Mouse (Mus musculus) small intestine, adult 2 months (tissue): ENCODE results near the gene Eml3.
A peak's percentile ranks its signal among the peaks of the same experiment; 100 is the strongest.

Experiments
- CTCF ChIP-seq: fragments of 200-500 bp; IDR thresholded peaks from 2 replicates; pipeline ENCODE4 v1.5.1; 2012; ENCODE audit warnings: low read depth, mild to moderate bottlenecking, control low read depth, inconsistent platforms, low read length, moderate library complexity, mixed read lengths; ENCODE audit not compliant: insufficient replicate concordance, insufficient read length; ENCODE audit errors: extremely low read depth
- POLR2A ChIP-seq: fragments of 200-500 bp; IDR thresholded peaks from 2 replicates; pipeline ENCODE4 v1.6.1; 2012; ENCODE audit warnings: low read depth, mild to moderate bottlenecking, control low read depth, inconsistent platforms, low read length, moderate library complexity

DNA sequence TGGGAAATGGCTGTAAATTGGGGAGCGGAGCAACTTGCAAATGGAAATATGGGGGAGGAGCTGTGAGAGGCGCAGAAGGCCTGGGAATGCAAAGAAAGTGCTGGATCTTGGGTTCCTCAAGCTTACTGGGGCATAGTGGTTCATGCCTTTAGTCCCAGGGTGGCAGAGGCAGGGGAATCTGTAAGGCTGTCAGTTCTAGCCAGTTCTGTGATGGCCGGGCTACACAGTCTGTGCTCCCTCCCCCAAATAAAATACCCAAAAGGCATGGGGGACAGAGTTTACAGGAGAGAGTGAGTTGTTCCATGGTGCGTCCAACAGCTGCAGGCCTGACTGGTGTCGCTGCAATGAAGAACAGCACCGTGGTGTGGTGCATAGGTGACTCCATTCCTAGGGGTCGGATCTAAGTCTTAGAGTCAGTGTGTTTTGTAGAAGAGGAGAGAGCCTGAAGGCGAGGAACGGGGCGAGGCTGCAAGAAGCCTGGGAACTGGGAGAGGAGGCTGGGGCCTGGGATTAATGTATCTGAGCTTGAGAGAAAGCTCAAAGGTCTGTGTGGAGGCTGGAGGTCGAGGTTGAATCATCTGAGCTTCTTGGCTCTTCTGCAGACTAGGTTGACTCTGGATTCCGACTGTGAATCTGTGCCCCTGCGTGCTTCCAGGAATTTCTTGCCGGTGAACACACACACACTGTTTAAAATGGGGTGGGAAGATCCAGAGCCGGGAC lies 59.2 kb downstream of the Eml3 start:
- TF ChIP-seq POLR2A: no peak
- TF ChIP-seq CTCF: peak; percentile 7; the same call in 1 of the 2 replicates
